Mouse (Mus musculus): Measurements from ENCODE around the gene Nacc2. TPM values are rescaled to one million over a fixed set of nuclear protein-coding genes. Genes with fewer than 3 reads are reported as not detected.
A peak's percentile ranks its signal among the peaks of the same experiment; 100 is the strongest.

The Nacc2 gene
- polyA plus RNA-seq (2012; rRNA removed): 45.4 and 51.2 TPM in 2 replicates

DNA sequence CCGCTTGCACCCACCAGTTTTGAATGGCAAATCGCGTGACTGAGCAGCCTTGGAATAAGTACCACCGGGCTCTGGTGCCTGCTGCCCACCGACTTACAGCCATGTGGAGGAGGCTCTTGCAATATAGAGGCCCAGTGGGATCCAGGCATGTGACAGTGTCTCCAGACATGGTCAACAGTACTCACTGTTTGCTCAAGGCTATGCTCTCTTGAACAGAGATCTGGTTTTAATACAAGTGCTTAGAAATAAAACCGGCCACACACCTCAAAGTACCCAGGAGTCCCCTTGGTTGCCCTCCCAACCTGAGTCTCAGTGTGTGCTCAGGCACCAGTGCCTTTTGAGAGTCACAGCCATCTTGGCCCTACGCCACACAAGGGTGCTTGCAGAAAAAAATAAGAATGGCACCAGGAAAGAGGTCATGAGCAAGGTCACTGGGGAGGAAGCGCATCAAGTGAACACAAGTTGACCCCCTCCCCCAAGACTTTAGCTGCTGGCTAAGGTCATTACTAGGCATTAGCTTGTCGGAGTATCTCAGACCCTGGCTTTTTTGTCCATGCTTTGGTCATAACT is at the start of gene Nacc2:
Nacc2 (minus strand) TSS at position 142 of the 570 bp plus-strand sequence.
- Histone ChIP-seq H3K27ac (ENCODE audit: insufficient read depth, low read depth, low read length) (peak within 1 kb of the TSS; percentile 88), H3K36me3 (ENCODE audit: control insufficient read depth, insufficient read depth, low read length) (no peaks in the 10 kb centered on the region), H3K27me3 (ENCODE audit: control insufficient read depth, insufficient read depth, low read length) (no peaks in the 10 kb centered on the region), H3K4me1 (ENCODE audit: control insufficient read depth, insufficient read depth, insufficient read length, low read length) (peaks cover 29% of the 10 kb centered on the region), H3K4me3 (ENCODE audit: low read depth, low read length) (peak within 1 kb of the TSS; percentile 90)
- no peak for TF ChIP-seq POLR2A (IDR thresholded peaks at IDR 0.05; ENCODE audit: low read depth, low read length)
- TF ChIP-seq CTCF (IDR thresholded peaks at IDR 0.05; ENCODE audit: extremely low read depth, insufficient read length, insufficient replicate concordance, low read depth, low read length): no peak
- 31% methylated on average over 9 of the region's 9 CpGs for WGBS

DNA sequence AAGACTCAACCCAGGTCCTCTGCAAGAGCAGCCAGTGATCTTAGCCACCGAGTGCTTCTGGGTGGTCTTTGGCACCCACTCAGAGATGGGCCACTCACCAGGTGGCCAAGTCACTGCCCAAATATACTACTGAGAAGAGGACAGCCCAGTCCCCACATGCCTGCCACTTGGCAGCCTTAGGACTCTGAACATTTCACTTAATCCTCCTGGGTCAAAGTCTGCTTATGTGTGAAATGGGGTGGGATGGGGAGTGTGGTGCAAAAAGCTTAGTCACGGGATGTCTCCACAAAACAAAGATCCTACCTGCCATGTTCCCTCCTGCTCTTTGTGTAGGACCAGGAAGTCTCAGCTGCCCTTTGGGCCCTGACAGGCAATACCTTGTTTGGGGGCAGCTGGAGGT is 49.1 kb upstream of the Nacc2 start:
- Histone ChIP-seq H3K4me3 (ENCODE audit: low read depth, low read length) (no peak overlapping the region), H3K36me3 (ENCODE audit: control insufficient read depth, insufficient read depth, low read length) (no peaks in the 10 kb centered on the region), H3K4me1 (ENCODE audit: control insufficient read depth, insufficient read depth, insufficient read length, low read length) (peaks cover 13% of the 10 kb centered on the region), H3K27me3 (ENCODE audit: control insufficient read depth, insufficient read depth, low read length) (no peaks in the 10 kb centered on the region), H3K27ac (ENCODE audit: insufficient read depth, low read depth, low read length) (no peak overlapping the region)
- 42% methylated on average over 2 of the region's 2 CpGs for WGBS
- TF ChIP-seq POLR2A (IDR thresholded peaks at IDR 0.05; ENCODE audit: low read depth, low read length) (no peak), CTCF (IDR thresholded peaks at IDR 0.05; ENCODE audit: extremely low read depth, insufficient read length, insufficient replicate concordance, low read depth, low read length) (no peak)

DNA sequence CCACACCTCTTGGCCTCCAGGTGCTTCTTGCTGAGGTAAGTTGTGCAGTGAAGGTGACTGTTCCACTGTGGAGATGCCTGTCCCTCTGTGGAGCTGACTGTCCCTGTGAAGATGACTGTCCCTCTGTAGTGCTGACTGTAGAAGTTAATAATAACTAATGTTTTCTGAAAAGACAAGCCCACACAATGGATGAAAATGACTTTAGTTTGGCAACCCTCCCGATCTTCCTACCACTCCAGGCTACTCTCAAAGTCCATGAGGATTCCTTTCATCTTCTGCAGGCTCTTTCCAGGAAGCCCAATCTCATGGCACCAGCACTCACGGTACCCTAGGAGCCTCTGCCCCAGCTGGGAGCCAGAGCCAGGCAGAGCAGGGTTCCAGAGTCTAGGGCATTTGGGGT is 47.4 kb upstream of the Nacc2 start:
- Histone ChIP-seq H3K27ac (ENCODE audit: insufficient read depth, low read depth, low read length) (no peak overlapping the region), H3K4me3 (ENCODE audit: low read depth, low read length) (no peak overlapping the region), H3K4me1 (ENCODE audit: control insufficient read depth, insufficient read depth, insufficient read length, low read length) (peaks cover 13% of the 10 kb centered on the region), H3K36me3 (ENCODE audit: control insufficient read depth, insufficient read depth, low read length) (no peaks in the 10 kb centered on the region), H3K27me3 (ENCODE audit: control insufficient read depth, insufficient read depth, low read length) (no peaks in the 10 kb centered on the region)
- 24% methylated on average over 2 of the region's 2 CpGs for WGBS
- TF ChIP-seq POLR2A (IDR thresholded peaks at IDR 0.05; ENCODE audit: low read depth, low read length) (no peak), CTCF (IDR thresholded peaks at IDR 0.05; ENCODE audit: extremely low read depth, insufficient read length, insufficient replicate concordance, low read depth, low read length) (no peak)

GRCm38 (mm10) chr2:26168843-26169579 is 46.0 kb upstream of the Nacc2 start:
- 60% methylated on average over 11 of the region's 11 CpGs for WGBS
- Histone ChIP-seq H3K4me1 (ENCODE audit: control insufficient read depth, insufficient read depth, insufficient read length, low read length) (peaks cover 13% of the 10 kb centered on the region), H3K27me3 (ENCODE audit: control insufficient read depth, insufficient read depth, low read length) (no peaks in the 10 kb centered on the region), H3K4me3 (ENCODE audit: low read depth, low read length) (no peak overlapping the region), H3K36me3 (ENCODE audit: control insufficient read depth, insufficient read depth, low read length) (no peaks in the 10 kb centered on the region), H3K27ac (ENCODE audit: insufficient read depth, low read depth, low read length) (no peak overlapping the region)
- no peak for TF ChIP-seq POLR2A (IDR thresholded peaks at IDR 0.05; ENCODE audit: low read depth, low read length)
- TF ChIP-seq CTCF (IDR thresholded peaks at IDR 0.05; ENCODE audit: extremely low read depth, insufficient read length, insufficient replicate concordance, low read depth, low read length): no peak

- Histone ChIP-seq H3K4me1 (ENCODE audit: control insufficient read depth, insufficient read depth, insufficient read length, low read length) (peaks cover 5% of the 10 kb centered on the region), H3K27ac (ENCODE audit: insufficient read depth, low read depth, low read length) (no peak overlapping the region), H3K36me3 (ENCODE audit: control insufficient read depth, insufficient read depth, low read length) (no peaks in the 10 kb centered on the region), H3K4me3 (ENCODE audit: low read depth, low read length) (no peak overlapping the region), H3K27me3 (ENCODE audit: control insufficient read depth, insufficient read depth, low read length) (no peaks in the 10 kb centered on the region; the same call in 1 of the 2 replicates)
- TF ChIP-seq POLR2A (IDR thresholded peaks at IDR 0.05; ENCODE audit: low read depth, low read length) (no peak), CTCF (IDR thresholded peaks at IDR 0.05; ENCODE audit: extremely low read depth, insufficient read length, insufficient replicate concordance, low read depth, low read length) (no peak)
- 76% methylated on average over 3 of the region's 3 CpGs for WGBS
These were observed 43.9 kb upstream of the Nacc2 start for GRCm38 (mm10) chr2:26166890-26167289.

DNA sequence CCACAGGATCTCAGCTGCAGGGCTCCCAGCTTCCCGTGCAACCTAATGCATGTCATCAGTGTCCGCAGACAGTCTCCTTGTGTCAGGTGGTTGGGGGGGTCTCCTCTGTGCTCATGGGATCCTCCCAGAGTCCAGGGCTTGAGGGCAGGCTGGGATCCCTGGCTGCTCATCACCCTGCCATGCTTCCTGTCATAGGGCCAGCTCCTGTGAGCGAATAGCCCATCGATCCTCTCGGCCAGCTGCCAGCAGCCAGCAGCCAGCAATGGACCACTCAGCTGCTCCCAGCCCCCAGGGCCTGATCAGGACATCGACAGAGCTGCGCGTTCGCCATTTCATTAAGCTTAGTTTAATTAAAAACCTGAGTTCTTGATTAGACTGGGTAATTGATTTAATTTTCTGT is 35.0 kb upstream of the Nacc2 start:
- WGBS: 92% methylated on average over 9 of the region's 9 CpGs
- Histone ChIP-seq H3K36me3 (ENCODE audit: control insufficient read depth, insufficient read depth, low read length) (no peaks in the 10 kb centered on the region), H3K4me1 (ENCODE audit: control insufficient read depth, insufficient read depth, insufficient read length, low read length) (no peaks in the 10 kb centered on the region), H3K27me3 (ENCODE audit: control insufficient read depth, insufficient read depth, low read length) (no peaks in the 10 kb centered on the region), H3K27ac (ENCODE audit: insufficient read depth, low read depth, low read length) (no peak overlapping the region), H3K4me3 (ENCODE audit: low read depth, low read length) (no peak overlapping the region)
- TF ChIP-seq POLR2A (IDR thresholded peaks at IDR 0.05; ENCODE audit: low read depth, low read length) (no peak), CTCF (IDR thresholded peaks at IDR 0.05; ENCODE audit: extremely low read depth, insufficient read length, insufficient replicate concordance, low read depth, low read length) (no peak)

GRCm38 (mm10) chr2:26156191-26156977 is 33.4 kb upstream of the Nacc2 start:
- no peak for TF ChIP-seq CTCF (IDR thresholded peaks at IDR 0.05; ENCODE audit: extremely low read depth, insufficient read length, insufficient replicate concordance, low read depth, low read length)
- TF ChIP-seq POLR2A (IDR thresholded peaks at IDR 0.05; ENCODE audit: low read depth, low read length): no peak
- 79% methylated on average over 10 of the region's 10 CpGs for WGBS
- no peaks in the 10 kb centered on the region for H3K36me3 ChIP-seq (ENCODE audit: control insufficient read depth, insufficient read depth, low read length)
- no peak overlapping the region for H3K27ac ChIP-seq (ENCODE audit: insufficient read depth, low read depth, low read length)
- no peaks in the 10 kb centered on the region for H3K4me1 ChIP-seq (ENCODE audit: control insufficient read depth, insufficient read depth, insufficient read length, low read length)
- no peak overlapping the region for H3K4me3 ChIP-seq (ENCODE audit: low read depth, low read length)
- no peaks in the 10 kb centered on the region for H3K27me3 ChIP-seq (ENCODE audit: control insufficient read depth, insufficient read depth, low read length)

Measured in small intestine, adult 2 months (tissue).